Mouse (Mus musculus): Measurements from ENCODE around the gene Mboat1.

GRCm38 (mm10) chr13:30163521-30163920 lies 27.2 kb downstream of the Mboat1 start:
- TF ChIP-seq GATA1 (IDR thresholded peaks at IDR 0.05; ENCODE audit: borderline replicate concordance, low read length) (no peak), FLI1 (IDR thresholded peaks at IDR 0.05; ENCODE audit: low read length) (no peak)
